16 mouse cellular contexts compared by ENCODE assay signal in the genomic region with DNA sequence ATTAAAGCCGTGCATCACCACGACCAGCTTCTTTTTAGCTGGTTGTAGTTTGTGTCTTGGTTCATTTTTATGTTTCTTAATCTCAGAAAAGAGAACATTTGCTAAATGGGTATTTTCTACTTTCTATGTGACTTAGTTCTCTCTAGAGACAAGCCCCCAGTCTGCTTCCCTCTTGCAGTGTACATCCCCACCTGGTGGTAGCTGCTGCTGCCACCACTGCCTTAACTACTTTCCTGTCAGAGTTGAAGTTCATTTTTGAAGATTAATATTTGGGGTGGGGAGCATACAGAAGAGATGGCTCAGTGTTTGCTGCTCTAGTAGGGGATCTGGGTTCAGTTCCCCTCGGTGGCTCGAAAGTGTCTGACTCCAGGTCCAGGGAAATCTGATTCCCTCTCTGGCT. TPM values are rescaled to one million over a fixed set of nuclear protein-coding genes. Genes with fewer than 3 reads are reported as not detected.
DNase-seq lines count a peak whose midpoint lies in the region; ATAC-seq and TF ChIP-seq lines count a peak whose summit lies in the region.
"Had no signal": no experiment of that assay in that cellular context is flagged by ENCODE, and none has a peak within 500 bp of the region (broad histone marks: within the 10 kb centered on the region; RNA-seq: fewer than 3 reads in every experiment).

No protein-coding gene starts in this region.

- ATAC-seq in stomach, postnatal 0 days (ENCODE audit: low FRiP score, low TSS enrichment): no peak
- ATAC-seq: forebrain, embryonic 16.5 days; midbrain, embryonic 16.5 days had no signal

- no peak overlapping the region for H3K27ac ChIP-seq in gastrocnemius, adult 2 months
- no peak overlapping the region for H3K27ac ChIP-seq in layer of hippocampus, adult 2 months
- H3K27ac ChIP-seq in thymus, adult 2 months (ENCODE audit: control insufficient read depth, insufficient read depth, low read length): no peak overlapping the region
- H3K27ac ChIP-seq in stomach, postnatal 0 days (replicated peaks): no peak overlapping the region
- H3K27ac ChIP-seq: heart, embryonic 10.5 days had no signal

- H3K4me3 ChIP-seq in gastrocnemius, adult 2 months: no peak overlapping the region
- H3K4me3 ChIP-seq in layer of hippocampus, adult 2 months: no peak overlapping the region
- no peak overlapping the region for H3K4me3 ChIP-seq in thymus, adult 2 months (ENCODE audit: control insufficient read depth, insufficient read depth, low read length)
- no peak overlapping the region for H3K4me3 ChIP-seq in stomach, postnatal 0 days (ENCODE audit: low read depth, low read length)
- H3K4me3 ChIP-seq: heart, embryonic 10.5 days had no signal

- no peak overlapping the region for H3K9ac ChIP-seq in stomach, postnatal 0 days (ENCODE audit: low read length)

- TF ChIP-seq CTCF in gastrocnemius, adult 2 months (IDR thresholded peaks at IDR 0.05): peak; percentile 30
- peak; percentile 69 for TF ChIP-seq CTCF in layer of hippocampus, adult 2 months (conservative IDR thresholded peaks at IDR 0.05)
- TF ChIP-seq CTCF in thymus, adult 2 months (IDR thresholded peaks at IDR 0.05; ENCODE audit: borderline replicate concordance, control insufficient read depth, extremely low read depth, insufficient read depth, low read length, poor library complexity): no peak
- peak; percentile 53 for TF ChIP-seq CTCF in stomach, postnatal 0 days (IDR thresholded peaks at IDR 0.05; ENCODE audit: low read depth)

- WGBS in thymus, adult 2 months: 95% methylated on average over 4 of the region's 4 CpGs
- WGBS in stomach, postnatal 0 days: 92% methylated on average over 4 of the region's 4 CpGs

- no peaks in the 10 kb centered on the region for H3K27me3 ChIP-seq in thymus, adult 2 months (ENCODE audit: control insufficient read depth, insufficient read depth, low read length)
- no peaks in the 10 kb centered on the region for H3K27me3 ChIP-seq in stomach, postnatal 0 days (ENCODE audit: control insufficient read depth, insufficient read depth, low read length)

- DNase-seq in gastrocnemius, adult 2 months: no peak
- DNase-seq in gastrocnemius, postnatal 10 days: no peak
- no peak for DNase-seq in layer of hippocampus, adult 2 months (ENCODE audit: low spot score in 2 of 2)
- no peak for DNase-seq in layer of hippocampus, adult 8-10 months (ENCODE audit: low spot score in 2 of 2)
- peak; percentile 21 for DNase-seq in thymus, postnatal 0 days (ENCODE audit: low spot score)
- no peak for DNase-seq in thymus, adult 2 months
- no peak for DNase-seq in stomach, postnatal 0 days (ENCODE audit: low spot score)
- no peak for DNase-seq in retina, postnatal 1 day
- DNase-seq: gastrocnemius, postnatal 14 days; layer of hippocampus, postnatal 36 days; thymus, postnatal 36 days had no signal

- intact Hi-C loops in gastrocnemius, adult 2 months (cut with DNase I): no loop called here

- no peak overlapping the region for H3K4me2 ChIP-seq in stomach, postnatal 0 days (replicated peaks; ENCODE audit: low read depth)

- TF ChIP-seq POLR2A in thymus, adult 2 months (IDR thresholded peaks at IDR 0.05; ENCODE audit: control insufficient read depth, extremely low read depth, insufficient read depth, low read length, poor library complexity): no peak

- no peaks in the 10 kb centered on the region for H3K4me1 ChIP-seq in thymus, adult 2 months (replicated peaks; ENCODE audit: control insufficient read depth, insufficient read depth, low read length)
- H3K4me1 ChIP-seq in stomach, postnatal 0 days (replicated peaks; ENCODE audit: control insufficient read depth, insufficient read depth): no peaks in the 10 kb centered on the region

- TF ChIP-seq EP300 in stomach, postnatal 0 days (optimal IDR thresholded peaks at IDR 0.05): no peak

- no peaks in the 10 kb centered on the region for H3K36me3 ChIP-seq in thymus, adult 2 months (ENCODE audit: control insufficient read depth, insufficient read depth, low read length)
- H3K36me3 ChIP-seq in stomach, postnatal 0 days (ENCODE audit: control insufficient read depth, insufficient read depth, low read length): no peaks in the 10 kb centered on the region

- H3K9me3 ChIP-seq in stomach, postnatal 0 days (ENCODE audit: control insufficient read depth, low read length): no peaks in the 10 kb centered on the region
- H3K9me3 ChIP-seq: heart, embryonic 10.5 days had no signal

RNA-seq across cellular contexts. Expression of a gene that starts 31.9 kb away (rescaled TPM):
- 1 to 10 TPM; 1.0 to 2.0 TPM for total RNA-seq in gastrocnemius, adult 2 months (2021)
- total RNA-seq in gastrocnemius, postnatal 10 days (2021): under 1 TPM in 1 of 2 experiments, not detected in 1; 0.66 TPM
- total RNA-seq in layer of hippocampus, adult 2 months (2021): 1 to 10 TPM; 2.7 to 2.9 TPM
- 1 to 10 TPM in 3 of 4 experiments, under 1 TPM in 1; 0.54 to 2.2 (median 1.5) TPM for total RNA-seq in layer of hippocampus, adult 8-10 months (2022)
- 1.9 and 2.1 TPM in 2 replicates for polyA plus RNA-seq in thymus, postnatal 0 days (2015; fragmentation: Nextera tagmentation; extraction: Ambion mirVana)
- 0.71 and 0.85 TPM in 2 replicates for polyA plus RNA-seq in thymus, adult 2 months (2012; rRNA removed)
- 0.16 and 0.52 TPM in 2 replicates for polyA plus RNA-seq in stomach, postnatal 0 days (2015; fragmentation: Nextera tagmentation; extraction: Ambion mirVana)
- total RNA-seq: hematopoietic stem cell, adult 5-6 weeks had no signal
- polyA plus RNA-seq: forebrain, embryonic 16.5 days; heart, embryonic 10.5 days; limb, embryonic 11.5 days; midbrain, embryonic 16.5 days had no signal

RNA-seq across cellular contexts. Expression of a gene that starts 33.2 kb away (rescaled TPM):
- total RNA-seq in gastrocnemius, adult 2 months (2021): 1 to 10 TPM; 1.9 to 3.8 TPM
- total RNA-seq in gastrocnemius, postnatal 10 days (2021): 1 to 10 TPM; 5.3 to 8.5 TPM
- total RNA-seq in layer of hippocampus, adult 2 months (2021): 1 to 10 TPM; 7.3 to 9.0 TPM
- 10 to 100 TPM in 2 of 4 experiments, 1 to 10 TPM in 2; 9.3 to 15.3 (median 12.2) TPM for total RNA-seq in layer of hippocampus, adult 8-10 months (2022)
- polyA plus RNA-seq in thymus, postnatal 0 days (2015; fragmentation: Nextera tagmentation; extraction: Ambion mirVana): 10.6 and 12.9 TPM in 2 replicates
- polyA plus RNA-seq in thymus, adult 2 months (2012; rRNA removed): 50.3 and 55.4 TPM in 2 replicates
- polyA plus RNA-seq in stomach, postnatal 0 days (2015; fragmentation: Nextera tagmentation; extraction: Ambion mirVana): 1.1 and 1.6 TPM in 2 replicates

RNA-seq across cellular contexts. Expression of a gene that starts 44.8 kb away (rescaled TPM):
- 10 to 100 TPM in 1 of 2 experiments, 1 to 10 TPM in 1; 9.3 to 12.1 TPM for total RNA-seq in gastrocnemius, adult 2 months (2021)
- total RNA-seq in gastrocnemius, postnatal 10 days (2021): 10 to 100 TPM; 30.2 to 34.5 TPM
- 10 to 100 TPM; 29.4 to 33.7 TPM for total RNA-seq in layer of hippocampus, adult 2 months (2021)
- total RNA-seq in layer of hippocampus, adult 8-10 months (2022): 10 to 100 TPM; 26.3 to 28.8 (median 28.3) TPM
- polyA plus RNA-seq in thymus, postnatal 0 days (2015; fragmentation: Nextera tagmentation; extraction: Ambion mirVana): 15.4 and 16.1 TPM in 2 replicates
- polyA plus RNA-seq in thymus, adult 2 months (2012; rRNA removed): 8.7 and 9.1 TPM in 2 replicates
- 16.7 and 18.6 TPM in 2 replicates for polyA plus RNA-seq in stomach, postnatal 0 days (2015; fragmentation: Nextera tagmentation; extraction: Ambion mirVana)
